Mouse (Mus musculus) CH12.LX (cell line): ENCODE data around the gene Nudt16l1. TPM values are rescaled to one million over a fixed set of nuclear protein-coding genes. Genes with fewer than 3 reads are reported as not detected.

Source experiments
- DNase-seq: peaks from one replicate; pipeline ENCODE4 v3.0.0-alpha.2; 2013; ENCODE audit errors: extremely low read depth
- H3K27ac ChIP-seq: 2 replicates; pipeline ENCODE4 v1.5.1; 2012; ENCODE audit warnings: low read depth, mild to moderate bottlenecking, control low read depth, moderate library complexity; ENCODE audit not compliant: insufficient read depth
- H3K27me3 ChIP-seq: replicated peaks from 2 replicates; pipeline ENCODE3; 2012; ENCODE audit warnings: inconsistent platforms
- H3K36me3 ChIP-seq, 2 experiments: replicated peaks in 1 of 2; 2 replicates each; pipeline versions ENCODE3 to v1.6.1; 2012; ENCODE audit warnings: inconsistent platforms in 1 of 2, low read length in 1 of 2, mild to moderate bottlenecking in 1 of 2, mixed read lengths in 1 of 2, moderate library complexity in 1 of 2; ENCODE audit not compliant: control insufficient read depth in 1 of 2, insufficient read depth in 1 of 2
- H3K4me1 ChIP-seq, 2 experiments: 2 replicates each; pipeline ENCODE4 v1.6.1; 2012; ENCODE audit warnings: inconsistent platforms in 1 of 2, moderate library complexity in 1 of 2; ENCODE audit not compliant: insufficient read depth in 2 of 2, control insufficient read depth in 1 of 2
- H3K4me2 ChIP-seq: 2 replicates; pipeline ENCODE4 v1.6.1; 2012; ENCODE audit warnings: low read depth, mild to moderate bottlenecking, control low read depth; ENCODE audit not compliant: poor library complexity, insufficient read depth, severe bottlenecking
- H3K4me3 ChIP-seq, 3 experiments: fragments of 150-350 bp in 1 of 3; sonication (generic) in 1 of 3; replicated peaks in 1 of 3; 2 replicates each; pipeline versions ENCODE3 to v1.5.1; 2011 to 2012; ENCODE audit warnings: low read depth in 2 of 3, low read length in 2 of 3, mild to moderate bottlenecking in 2 of 3, moderate library complexity in 2 of 3, control low read depth in 1 of 3, improper control_type of control experiment in 1 of 3, inconsistent platforms in 1 of 3, mixed read lengths in 1 of 3; ENCODE audit not compliant: poor library complexity in 1 of 3
- H3K79me2 ChIP-seq: replicated peaks from 2 replicates; pipeline ENCODE4 v1.6.1; 2012; ENCODE audit warnings: mild to moderate bottlenecking, moderate library complexity; ENCODE audit not compliant: control insufficient read depth, poor library complexity, insufficient read depth, severe bottlenecking; ENCODE audit errors: extremely low read depth
- H3K9ac ChIP-seq: 2 replicates; pipeline ENCODE4 v1.6.1; 2012; ENCODE audit warnings: low read depth, mild to moderate bottlenecking, control low read depth, moderate library complexity; ENCODE audit not compliant: insufficient read depth
- H3K9me3 ChIP-seq: replicated peaks from 2 replicates; pipeline ENCODE3; 2012; ENCODE audit warnings: low read length, inconsistent platforms, mixed read lengths
- BHLHE40 ChIP-seq: IDR thresholded peaks from 2 replicates; pipeline ENCODE4 v1.6.1; 2011; ENCODE audit warnings: mild to moderate bottlenecking, low read depth, low read length, improper control_type of control experiment
- CHD2 ChIP-seq: IDR thresholded peaks from 2 replicates; pipeline ENCODE4 v1.6.1; 2011; ENCODE audit warnings: low read length, improper control_type of control experiment
- CTCF ChIP-seq, 2 experiments: IDR thresholded peaks in 1 of 2; conservative IDR thresholded peaks in 1 of 2; 2 replicates each; pipeline ENCODE4 v1.5.1; 2011 to 2012; ENCODE audit warnings: low read depth in 2 of 2, low read length in 2 of 2, improper control_type of control experiment in 1 of 2, inconsistent platforms in 1 of 2, mild to moderate bottlenecking in 1 of 2, moderate library complexity in 1 of 2
- E2F4 ChIP-seq: IDR thresholded peaks from 2 replicates; pipeline ENCODE4 v1.6.1; 2011; ENCODE audit warnings: low read depth, low read length, improper control_type of control experiment; ENCODE audit not compliant: insufficient replicate concordance
- EP300 ChIP-seq: IDR thresholded peaks from 2 replicates; pipeline ENCODE4 v1.6.1; 2011; ENCODE audit warnings: low read length, improper control_type of control experiment
- IRF4 ChIP-seq: IDR thresholded peaks from 2 replicates; pipeline ENCODE4 v1.6.1; 2014; ENCODE audit warnings: low read depth, mild to moderate bottlenecking, inconsistent platforms, low read length, improper control_type of control experiment
- JUN ChIP-seq: IDR thresholded peaks from 2 replicates; pipeline ENCODE4 v1.6.1; 2011; ENCODE audit warnings: low read depth, mild to moderate bottlenecking, low read length, improper control_type of control experiment, moderate library complexity; ENCODE audit not compliant: insufficient read depth
- JUND ChIP-seq: conservative IDR thresholded peaks from 2 replicates; pipeline ENCODE4 v1.6.1; 2011; ENCODE audit warnings: low read depth, low read length, improper control_type of control experiment
- KAT2A ChIP-seq: IDR thresholded peaks from 2 replicates; pipeline ENCODE4 v1.6.1; 2012; ENCODE audit warnings: low read length, improper control_type of control experiment, inconsistent platforms; ENCODE audit not compliant: insufficient replicate concordance
- MAFK ChIP-seq: IDR thresholded peaks from 2 replicates; pipeline ENCODE4 v1.6.1; 2011; ENCODE audit warnings: low read length, improper control_type of control experiment; ENCODE audit not compliant: insufficient replicate concordance
- MAZ ChIP-seq: IDR thresholded peaks from 2 replicates; pipeline ENCODE4 v1.6.1; 2012; ENCODE audit warnings: low read depth, mild to moderate bottlenecking, inconsistent platforms, low read length, improper control_type of control experiment, moderate library complexity
- MYC ChIP-seq: IDR thresholded peaks from 2 replicates; pipeline ENCODE4 v1.6.1; 2011; ENCODE audit warnings: low read depth, mild to moderate bottlenecking, improper control_type of control experiment, low read length
- NRF1 ChIP-seq: IDR thresholded peaks from 2 replicates; pipeline ENCODE4 v1.6.1; 2014; ENCODE audit warnings: low read depth, mild to moderate bottlenecking, inconsistent platforms, low read length, improper control_type of control experiment, moderate library complexity
- RAD21 ChIP-seq: IDR thresholded peaks from 2 replicates; pipeline ENCODE4 v1.6.1; 2011; ENCODE audit warnings: low read depth, mild to moderate bottlenecking, low read length, improper control_type of control experiment, moderate library complexity
- UBTF ChIP-seq: IDR thresholded peaks from 2 replicates; pipeline ENCODE4 v1.6.1; 2012; ENCODE audit warnings: low read depth, mild to moderate bottlenecking, inconsistent platforms, low read length, improper control_type of control experiment, moderate library complexity
- USF1 ChIP-seq: IDR thresholded peaks from 2 replicates; pipeline ENCODE4 v1.6.1; 2014; ENCODE audit warnings: low read depth, mild to moderate bottlenecking, inconsistent platforms, low read length, improper control_type of control experiment
- USF2 ChIP-seq: conservative IDR thresholded peaks from 2 replicates; pipeline ENCODE4 v1.6.1; 2011; ENCODE audit warnings: low read depth, low read length, improper control_type of control experiment
- ZMIZ1 ChIP-seq: IDR thresholded peaks from 2 replicates; pipeline ENCODE4 v1.6.1; 2012; ENCODE audit warnings: low read depth, mild to moderate bottlenecking, inconsistent platforms, low read length, improper control_type of control experiment
- ZNF384 ChIP-seq: IDR thresholded peaks from 2 replicates; pipeline ENCODE4 v1.6.1; 2012; ENCODE audit warnings: low read depth, low read length, improper control_type of control experiment, inconsistent platforms
- dilution Hi-C: fragments of 300-500 bp; cut with MboI; formaldehyde crosslinking; loops from 2 replicates; pipeline ENCODE4 v1.14.3; 2020; ENCODE audit warnings: low sequenced_read_pairs; ENCODE audit not compliant: extremely low pct_unique_long_range_greater_than_20kb, extremely low pct_ligation_motif_present
- in situ Hi-C: fragments of 300-500 bp; cut with MboI; formaldehyde crosslinking; loops from 3 replicates; pipeline ENCODE4 v1.14.3; 2019; ENCODE audit warnings: low sequenced_read_pairs, low pct_ligation_motif_present, low pct_unique_long_range_greater_than_20kb, mixed read lengths
- polyA plus RNA-seq: library from polyadenylated mRNA; unstranded; fragments of >175 nt; gene quantifications from 2 replicates; pipeline ENCODE4 v1.2.1, GENCODE M21; 2012; ENCODE audit warnings: low read depth; ENCODE audit not compliant: insufficient read length
- total RNA-seq, 2 experiments: library from RNA; depleted of rRNA; stranded (reverse); fragments of 300-350 nt in 1 of 2; fragments of >200 nt in 1 of 2; gene quantifications; 2 replicates each; pipeline ENCODE4 v1.2.3; 2012 to 2014

Gene Nudt16l1
- total and polyA plus RNA-seq, 3 experiments = 36.3 to 101 (median 65.7) TPM

GRCm38 (mm10) chr16:4974521-4974920 lies 36.0 kb downstream of the Nudt16l1 start:
- TF ChIP-seq ZMIZ1 (no peak), BHLHE40 (no peak), JUND (no peak), MAFK (no peak), ZNF384 (no peak), JUN (no peak), NRF1 (no peak), RAD21 (no peak)
- Histone ChIP-seq H3K79me2 (no peaks in the 10 kb centered on the region), H3K27me3 (no peaks in the 10 kb centered on the region), H3K9me3 (no peaks in the 10 kb centered on the region), H3K36me3 (peaks cover 0 to 2% of the 10 kb centered on the region in 2 experiments), H3K4me3 (no peak overlapping the region), H3K4me1 (peaks cover 0 to 14% of the 10 kb centered on the region in 2 experiments; a peak in 3 of 4 replicates), H3K9ac (no peak overlapping the region), H3K4me2 (no peak overlapping the region), H3K27ac (no peak overlapping the region)
- dilution Hi-C loops = no loop called here
- no peak for DNase-seq
- in situ Hi-C loops = no loop called here

- Histone ChIP-seq H3K9me3 (no peaks in the 10 kb centered on the region), H3K27me3 (no peaks in the 10 kb centered on the region), H3K4me1 (peaks cover 0 to 14% of the 10 kb centered on the region in 2 experiments; a peak in 2 of 4 replicates), H3K79me2 (no peaks in the 10 kb centered on the region), H3K27ac (no peak overlapping the region), H3K4me2 (no peak overlapping the region), H3K4me3 (no peak overlapping the region), H3K36me3 (peaks cover 0 to 2% of the 10 kb centered on the region in 2 experiments), H3K9ac (no peak overlapping the region)
- dilution Hi-C loops = no loop called here
- no peak for DNase-seq
- in situ Hi-C loops = no loop called here
- no peak for TF ChIP-seq JUND
- no peak for TF ChIP-seq ZNF384
- TF ChIP-seq CHD2 = no peak
- no peak for TF ChIP-seq KAT2A
- TF ChIP-seq MYC = no peak
- no peak for TF ChIP-seq ZMIZ1
- TF ChIP-seq EP300 = no peak
- no peak for TF ChIP-seq MAFK
- TF ChIP-seq IRF4 = no peak
- TF ChIP-seq MAZ = no peak
- TF ChIP-seq CTCF (conservative IDR thresholded peaks at IDR 0.05 in 1 of 2, IDR thresholded peaks at IDR 0.05 in 1 of 2; ENCODE audit: low read depth in 2 of 2, low read length in 2 of 2) = no peak
- TF ChIP-seq E2F4 = no peak
- TF ChIP-seq USF1 = no peak
- no peak for TF ChIP-seq USF2
- no peak for TF ChIP-seq RAD21
- TF ChIP-seq UBTF = no peak
These were observed 37.6 kb downstream of the Nudt16l1 start for GRCm38 (mm10) chr16:4976180-4976579.
